Mouse (Mus musculus): Measurements from ENCODE around the gene Gm44502. TPM values are rescaled to one million over a fixed set of nuclear protein-coding genes. Genes with fewer than 3 reads are reported as not detected.

Gene Gm44502
- polyA plus RNA-seq, 1 experiment from 2014 or later, result 0.19 TPM

DNA sequence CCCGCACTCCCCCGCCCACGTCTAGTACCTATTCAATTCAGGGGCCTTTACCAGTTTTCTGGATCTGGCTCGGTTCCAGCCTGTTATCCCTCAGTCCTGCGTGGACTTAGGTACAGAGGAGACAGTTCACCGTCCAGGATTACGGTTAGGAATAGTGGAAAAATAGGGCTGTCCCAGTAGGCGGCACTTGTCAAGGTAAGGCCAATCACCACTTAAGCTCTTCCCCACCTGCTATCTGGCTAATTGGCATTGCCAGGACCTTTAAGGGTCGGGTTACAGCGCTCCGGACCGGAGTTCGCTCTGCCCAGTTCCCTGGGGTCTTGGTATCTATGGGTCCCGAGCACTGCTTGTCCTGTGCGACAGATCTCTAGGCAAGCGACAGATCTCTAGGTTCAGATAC is 52.5 kb downstream of the Gm44502 start, which contains the start of gene Tymp:
Gene Tymp, minus strand, starts transcription at position 83 of the 400 bp plus-strand sequence.
- Histone ChIP-seq H3K27ac (ENCODE audit: low read length) (no peak within 1 kb of the TSS), H3K27me3 (ENCODE audit: control insufficient read depth, insufficient read depth, low read depth, low read length) (peaks cover 34% of the 10 kb centered on the region), H3K36me3 (ENCODE audit: control insufficient read depth, insufficient read depth) (peaks cover 7% of the 10 kb centered on the region), H3K9me3 (replicated peaks; ENCODE audit: control insufficient read depth, low read length) (no peaks in the 10 kb centered on the region), H3K9ac (ENCODE audit: low read depth, low read length) (no peak within 1 kb of the TSS), H3K4me2 (ENCODE audit: low read depth, low read length) (no peak within 1 kb of the TSS), H3K4me3 (ENCODE audit: low read depth, low read length) (no peak within 1 kb of the TSS), H3K4me1 (ENCODE audit: control insufficient read depth, low read depth, low read length) (peaks cover 34% of the 10 kb centered on the region)
- ATAC-seq (ENCODE audit: low read depth), result no peak
- WGBS (ENCODE audit: insufficient replicate concordance), result 43% methylated on average over 16 of the region's 16 CpGs

DNA sequence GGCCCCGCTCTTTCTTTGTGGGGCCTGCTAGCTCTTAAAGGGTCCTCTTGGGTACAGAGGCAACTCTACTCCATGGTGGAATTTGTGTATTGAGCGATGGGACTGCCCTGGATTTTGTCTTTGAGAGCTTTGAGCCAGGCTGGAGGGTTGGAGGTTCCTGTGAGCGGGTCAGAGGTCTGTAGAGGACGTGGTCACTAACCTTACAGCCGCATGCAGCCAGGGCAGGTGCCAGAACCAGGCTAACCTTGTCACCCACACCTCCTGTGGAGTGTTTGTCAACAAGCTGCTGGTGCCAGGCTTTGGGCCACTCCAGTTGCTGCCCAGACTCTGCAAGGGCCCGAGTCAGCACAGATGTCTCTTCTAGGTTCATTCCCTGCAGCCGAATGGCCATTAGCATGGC is 53.5 kb downstream of the Gm44502 start:
- peaks cover 34% of the 10 kb centered on the region for H3K27me3 ChIP-seq (ENCODE audit: control insufficient read depth, insufficient read depth, low read depth, low read length)
- no peak overlapping the region for H3K4me3 ChIP-seq (ENCODE audit: low read depth, low read length)
- H3K4me1 ChIP-seq (ENCODE audit: control insufficient read depth, low read depth, low read length), result peaks cover 34% of the 10 kb centered on the region

DNA sequence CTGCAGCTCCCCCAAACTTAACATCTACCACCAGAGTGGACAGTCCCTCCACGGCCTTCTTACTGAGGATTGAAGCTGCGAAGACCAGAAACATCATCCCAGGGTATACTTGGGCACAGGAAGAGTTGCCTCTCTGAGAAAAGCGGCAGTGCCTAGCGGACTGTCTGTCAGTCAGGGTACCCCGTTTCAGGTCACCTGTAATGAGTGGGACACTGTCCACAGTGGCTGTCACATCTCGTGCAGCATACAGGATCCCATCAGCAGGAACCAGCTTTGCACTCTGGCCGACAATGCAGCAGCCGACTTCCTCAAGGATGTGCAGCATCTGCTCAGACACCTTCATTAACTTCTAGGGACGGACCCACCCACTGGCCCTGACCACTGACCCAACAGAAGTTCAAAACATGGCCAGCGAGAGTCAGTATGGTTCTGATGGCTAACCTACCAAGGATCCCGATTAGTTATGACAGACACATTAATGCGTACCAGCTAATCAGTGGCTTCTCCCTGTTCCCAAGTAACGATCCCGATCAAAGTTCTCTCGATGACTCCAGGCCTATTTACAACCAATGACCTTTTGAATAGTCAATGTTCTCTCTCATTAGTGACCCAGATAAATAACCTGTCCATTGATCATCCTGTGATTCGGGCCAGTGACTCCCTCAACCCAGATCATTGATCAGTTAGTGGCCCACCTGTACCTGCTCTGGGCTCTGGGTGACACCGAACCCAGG is 54.5 kb downstream of the Gm44502 start:
- 79% methylated on average over 17 of the region's 17 CpGs for WGBS (ENCODE audit: insufficient replicate concordance)
- Histone ChIP-seq H3K9ac (ENCODE audit: low read depth, low read length) (no peak overlapping the region), H3K27me3 (ENCODE audit: control insufficient read depth, insufficient read depth, low read depth, low read length) (peaks cover 34% of the 10 kb centered on the region), H3K4me3 (ENCODE audit: low read depth, low read length) (no peak overlapping the region), H3K36me3 (ENCODE audit: control insufficient read depth, insufficient read depth) (peaks cover 26% of the 10 kb centered on the region), H3K4me2 (ENCODE audit: low read depth, low read length) (no peak overlapping the region), H3K9me3 (replicated peaks; ENCODE audit: control insufficient read depth, low read length) (no peaks in the 10 kb centered on the region), H3K4me1 (ENCODE audit: control insufficient read depth, low read depth, low read length) (peaks cover 34% of the 10 kb centered on the region), H3K27ac (ENCODE audit: low read length) (no peak overlapping the region)
- no peak for ATAC-seq (ENCODE audit: low read depth)

More for the DNA sequence above, 53.5 kb downstream of the Gm44502 start:
- 70% methylated on average over 7 of the region's 7 CpGs for WGBS (ENCODE audit: insufficient replicate concordance)
- H3K9ac ChIP-seq (ENCODE audit: low read depth, low read length), result no peak overlapping the region
- no peaks in the 10 kb centered on the region for H3K9me3 ChIP-seq (replicated peaks; ENCODE audit: control insufficient read depth, low read length)
- ATAC-seq (ENCODE audit: low read depth), result no peak
- H3K27ac ChIP-seq (ENCODE audit: low read length), result no peak overlapping the region
- peaks cover 15% of the 10 kb centered on the region for H3K36me3 ChIP-seq (ENCODE audit: control insufficient read depth, insufficient read depth)
- no peak overlapping the region for H3K4me2 ChIP-seq (ENCODE audit: low read depth, low read length)

DNA sequence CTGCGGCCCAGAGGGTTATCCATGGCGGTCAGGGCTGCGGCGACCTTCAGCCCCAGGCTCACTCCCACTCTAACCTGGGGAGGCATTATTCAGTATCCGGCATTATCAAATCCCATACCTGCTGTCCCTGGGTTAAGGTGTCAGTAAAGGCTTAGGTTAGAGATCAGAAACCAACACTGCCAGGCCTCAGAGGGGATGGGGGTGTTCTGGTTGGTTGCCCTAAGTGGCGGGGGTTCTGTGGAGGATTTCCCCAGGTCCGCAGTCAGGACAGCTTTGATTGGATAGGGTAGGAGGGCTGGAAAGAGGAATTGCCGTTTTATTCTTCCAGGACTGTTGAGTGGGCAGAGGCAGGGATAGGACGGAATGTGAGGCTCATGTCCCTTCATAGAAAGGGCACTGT is 55.2 kb downstream of the Gm44502 start:
- H3K9ac ChIP-seq (ENCODE audit: low read depth, low read length), result peak overlapping the region; percentile 80
- peak overlapping the region; percentile 90; the same call in 1 of the 2 replicates for H3K27ac ChIP-seq (ENCODE audit: low read length)
- peak overlapping the region; percentile 100 for H3K4me2 ChIP-seq (ENCODE audit: low read depth, low read length)
- H3K4me1 ChIP-seq (ENCODE audit: control insufficient read depth, low read depth, low read length), result peaks cover 31% of the 10 kb centered on the region
- H3K4me3 ChIP-seq (ENCODE audit: low read depth, low read length), result peak overlapping the region; percentile 82
- WGBS (ENCODE audit: insufficient replicate concordance), result 57% methylated on average over 9 of the region's 9 CpGs
- no peak for ATAC-seq (ENCODE audit: low read depth)
- H3K9me3 ChIP-seq (replicated peaks; ENCODE audit: control insufficient read depth, low read length), result no peaks in the 10 kb centered on the region
- peaks cover 32% of the 10 kb centered on the region for H3K36me3 ChIP-seq (ENCODE audit: control insufficient read depth, insufficient read depth)
- peaks cover 31% of the 10 kb centered on the region for H3K27me3 ChIP-seq (ENCODE audit: control insufficient read depth, insufficient read depth, low read depth, low read length)

DNA sequence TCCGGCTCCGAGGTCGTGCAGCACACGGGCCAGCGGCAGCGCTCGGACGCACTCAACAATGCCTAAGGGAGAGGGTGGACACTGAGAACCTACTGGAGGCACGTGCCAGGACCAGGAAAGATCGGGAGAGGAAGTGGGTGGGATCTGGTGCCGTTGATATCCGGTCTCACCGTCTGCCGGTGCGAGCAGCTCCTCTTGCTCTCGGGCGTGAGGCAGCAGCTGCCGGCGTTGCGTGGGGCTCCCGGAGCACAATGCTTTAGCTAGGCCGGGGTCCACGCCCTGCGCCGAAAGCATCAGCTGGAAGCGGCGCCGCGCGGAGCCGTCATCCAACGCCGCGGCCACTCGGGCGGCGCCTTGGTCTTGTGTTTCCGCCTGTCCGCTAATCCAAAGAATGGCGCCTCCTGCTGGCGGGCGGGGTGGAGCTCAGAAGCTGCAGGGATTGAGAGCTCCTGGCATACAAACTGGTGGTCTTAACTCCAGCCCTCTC is 55.7 kb downstream of the Gm44502 start, which contains the start of gene Sco2:
Gene Sco2, minus strand, starts transcription at position 85 of the 487 bp plus-strand sequence.
- peaks cover 26% of the 10 kb centered on the region for H3K4me1 ChIP-seq (ENCODE audit: control insufficient read depth, low read depth, low read length)
- peak within 1 kb of the TSS; percentile 100 for H3K4me2 ChIP-seq (ENCODE audit: low read depth, low read length)
- peak within 1 kb of the TSS; percentile 80 for H3K9ac ChIP-seq (ENCODE audit: low read depth, low read length)
- peak; percentile 70 for ATAC-seq (ENCODE audit: low read depth)
- under 1% methylated on average over 42 of the region's 42 CpGs for WGBS (ENCODE audit: insufficient replicate concordance)
- H3K36me3 ChIP-seq (ENCODE audit: control insufficient read depth, insufficient read depth), result peaks cover 38% of the 10 kb centered on the region
- H3K4me3 ChIP-seq (ENCODE audit: low read depth, low read length), result peak within 1 kb of the TSS; percentile 82
- no peaks in the 10 kb centered on the region for H3K9me3 ChIP-seq (replicated peaks; ENCODE audit: control insufficient read depth, low read length)
- H3K27ac ChIP-seq (ENCODE audit: low read length), result peak within 1 kb of the TSS; percentile 90
- peaks cover 26% of the 10 kb centered on the region for H3K27me3 ChIP-seq (ENCODE audit: control insufficient read depth, insufficient read depth, low read depth, low read length)

DNA sequence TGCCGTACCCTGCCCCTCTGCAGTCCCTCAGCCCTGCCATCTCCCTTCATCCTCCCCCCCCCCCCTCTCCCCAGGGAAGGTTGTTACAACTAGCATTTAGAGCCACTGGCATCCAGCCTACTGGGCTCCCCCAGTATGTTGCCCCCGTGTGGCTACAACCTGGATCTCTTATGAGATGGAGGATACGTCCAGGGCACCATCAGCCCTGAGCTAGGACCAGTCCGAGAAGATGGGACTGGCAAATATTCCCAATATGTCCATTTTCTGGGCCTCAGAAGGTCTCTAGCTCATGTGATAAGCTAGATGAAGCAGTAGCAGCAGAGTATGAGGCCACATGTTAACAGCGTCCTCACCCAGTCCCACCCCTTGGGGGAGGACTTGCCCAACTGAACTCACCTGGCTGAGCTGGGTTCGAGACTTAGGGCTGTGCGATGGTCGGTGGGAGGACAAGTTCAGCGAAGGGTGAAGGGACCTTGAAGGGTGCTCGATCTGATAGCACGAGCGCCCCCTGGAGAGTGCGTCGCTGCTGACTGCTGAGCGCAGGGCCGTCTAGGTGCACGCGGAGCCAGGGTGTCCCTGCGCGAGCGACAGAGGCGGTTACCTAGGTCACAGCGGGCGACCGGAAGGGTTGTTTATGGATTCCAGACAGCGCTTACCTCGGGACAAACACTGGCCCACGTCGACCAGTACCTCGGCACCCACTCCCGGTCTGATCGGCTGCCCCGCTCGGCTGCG is 56.3 kb downstream of the Gm44502 start:
- Histone ChIP-seq H3K9ac (ENCODE audit: low read depth, low read length) (peak overlapping the region; percentile 80), H3K9me3 (replicated peaks; ENCODE audit: control insufficient read depth, low read length) (no peaks in the 10 kb centered on the region), H3K4me3 (ENCODE audit: low read depth, low read length) (peak overlapping the region; percentile 82), H3K4me1 (ENCODE audit: control insufficient read depth, low read depth, low read length) (peaks cover 20% of the 10 kb centered on the region), H3K27me3 (ENCODE audit: control insufficient read depth, insufficient read depth, low read depth, low read length) (peaks cover 19% of the 10 kb centered on the region), H3K4me2 (ENCODE audit: low read depth, low read length) (peak overlapping the region; percentile 100), H3K36me3 (ENCODE audit: control insufficient read depth, insufficient read depth) (peaks cover 44% of the 10 kb centered on the region), H3K27ac (ENCODE audit: low read length) (peak overlapping the region; percentile 90)
- peak; percentile 85 for ATAC-seq (ENCODE audit: low read depth)
- WGBS (ENCODE audit: insufficient replicate concordance), result 2% methylated on average over 35 of the region's 35 CpGs

DNA sequence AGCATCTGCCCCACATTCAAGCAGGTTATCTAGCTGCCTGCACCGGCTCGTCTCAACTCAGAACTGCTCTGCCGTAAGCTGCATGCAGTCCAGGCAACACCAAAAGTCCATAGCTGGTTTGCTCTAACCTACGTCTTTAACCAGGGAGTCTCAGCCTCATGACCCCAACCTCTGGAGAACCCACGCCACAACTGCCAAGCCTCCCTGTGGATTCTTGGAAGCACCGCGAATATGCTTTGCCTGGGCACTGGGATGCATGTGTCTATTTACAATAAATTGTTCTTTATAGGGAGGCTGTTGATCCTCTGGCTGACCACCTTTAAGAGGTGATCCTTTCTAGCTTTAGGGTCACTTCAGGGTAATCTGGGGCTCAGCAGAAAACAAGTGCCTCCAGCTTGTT is 57.0 kb downstream of the Gm44502 start:
- H3K27me3 ChIP-seq (ENCODE audit: control insufficient read depth, insufficient read depth, low read depth, low read length), result peaks cover 13% of the 10 kb centered on the region
- no peak for ATAC-seq (ENCODE audit: low read depth)
- H3K36me3 ChIP-seq (ENCODE audit: control insufficient read depth, insufficient read depth), result peaks cover 50% of the 10 kb centered on the region
- 79% methylated on average over 7 of the region's 7 CpGs for WGBS (ENCODE audit: insufficient replicate concordance)
- H3K4me3 ChIP-seq (ENCODE audit: low read depth, low read length), result peak overlapping the region; percentile 82; the same call in 1 of the 2 replicates
- H3K4me2 ChIP-seq (ENCODE audit: low read depth, low read length), result peak overlapping the region; percentile 100
- no peak overlapping the region for H3K9ac ChIP-seq (ENCODE audit: low read depth, low read length)
- H3K4me1 ChIP-seq (ENCODE audit: control insufficient read depth, low read depth, low read length), result peaks cover 17% of the 10 kb centered on the region
- H3K9me3 ChIP-seq (replicated peaks; ENCODE audit: control insufficient read depth, low read length), result no peaks in the 10 kb centered on the region
- peak overlapping the region; percentile 19; the same call in 1 of the 2 replicates for H3K27ac ChIP-seq (ENCODE audit: low read length)

DNA sequence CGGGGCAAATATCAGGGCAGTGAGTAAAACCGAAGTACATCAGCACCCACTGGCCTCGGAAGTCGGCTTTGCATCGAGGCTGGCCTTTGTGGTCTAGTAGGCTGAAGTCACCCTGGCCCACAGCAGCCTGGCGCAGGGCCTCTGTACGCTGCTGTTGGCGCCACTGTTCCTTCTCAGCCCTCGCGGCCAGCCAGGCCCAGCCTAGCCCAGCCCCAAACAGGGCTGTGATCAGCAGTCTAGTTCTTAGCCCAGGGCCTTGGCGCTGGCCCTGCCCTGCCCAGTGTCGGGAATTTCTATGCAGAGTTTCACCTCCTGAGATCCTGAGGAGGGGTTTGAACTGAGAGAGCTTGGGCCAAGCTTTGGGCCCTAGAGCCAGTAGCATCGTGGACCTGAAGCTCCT is 57.4 kb downstream of the Gm44502 start:
- Histone ChIP-seq H3K4me2 (ENCODE audit: low read depth, low read length) (no peak overlapping the region), H3K4me1 (ENCODE audit: control insufficient read depth, low read depth, low read length) (peaks cover 12% of the 10 kb centered on the region), H3K27me3 (ENCODE audit: control insufficient read depth, insufficient read depth, low read depth, low read length) (peaks cover 8% of the 10 kb centered on the region), H3K36me3 (ENCODE audit: control insufficient read depth, insufficient read depth) (peaks cover 55% of the 10 kb centered on the region), H3K4me3 (ENCODE audit: low read depth, low read length) (no peak overlapping the region), H3K9me3 (replicated peaks; ENCODE audit: control insufficient read depth, low read length) (no peaks in the 10 kb centered on the region), H3K27ac (ENCODE audit: low read length) (0 out of 2 replicates have a peak overlapping the region, but pooled peaks have one; percentile 19), H3K9ac (ENCODE audit: low read depth, low read length) (no peak overlapping the region)
- 77% methylated on average over 13 of the region's 13 CpGs for whole genome bisulfite sequencing (ENCODE audit: insufficient replicate concordance)
- no peak for ATAC-seq (ENCODE audit: low read depth)

Data from liver, embryonic 16.5 days (tissue).